Mouse (Mus musculus) monocyte, adult 2 months (primary cell): ENCODE measurements around the gene Ticrr.

ENCODE experiments used
- DNase-seq, 2 experiments: peaks; one replicate each; pipeline ENCODE4 v3.0.0; 2022; ENCODE audit warnings: low spot score in 2 of 2, low read depth in 1 of 2

The Ticrr gene

DNA sequence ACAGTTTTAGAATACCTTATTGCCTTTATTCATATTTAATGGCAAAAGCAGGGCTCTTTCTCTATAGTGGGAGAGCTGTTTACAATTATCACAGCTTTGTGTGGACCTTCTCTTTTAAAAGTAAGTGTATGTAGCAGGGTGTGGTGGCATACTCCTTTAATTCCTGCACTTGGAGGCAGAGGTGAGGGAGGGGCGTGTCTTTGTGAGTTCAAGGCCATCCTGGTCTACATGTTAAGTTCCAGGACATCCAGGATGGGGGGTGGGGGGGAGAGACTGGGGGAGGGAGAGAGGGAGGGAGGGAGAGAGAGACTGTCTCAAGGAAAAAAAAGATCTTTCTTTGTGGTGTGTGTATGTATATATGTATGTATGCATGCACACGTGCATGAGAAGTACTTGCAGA, 20.2 kb downstream of the Ticrr start:
- DNase-seq: no peak

GRCm38 (mm10) chr7:79696495-79696894, 36.5 kb downstream of the Ticrr start:
- peak in 1 of 2 experiments; percentile 9 for DNase-seq

DNA sequence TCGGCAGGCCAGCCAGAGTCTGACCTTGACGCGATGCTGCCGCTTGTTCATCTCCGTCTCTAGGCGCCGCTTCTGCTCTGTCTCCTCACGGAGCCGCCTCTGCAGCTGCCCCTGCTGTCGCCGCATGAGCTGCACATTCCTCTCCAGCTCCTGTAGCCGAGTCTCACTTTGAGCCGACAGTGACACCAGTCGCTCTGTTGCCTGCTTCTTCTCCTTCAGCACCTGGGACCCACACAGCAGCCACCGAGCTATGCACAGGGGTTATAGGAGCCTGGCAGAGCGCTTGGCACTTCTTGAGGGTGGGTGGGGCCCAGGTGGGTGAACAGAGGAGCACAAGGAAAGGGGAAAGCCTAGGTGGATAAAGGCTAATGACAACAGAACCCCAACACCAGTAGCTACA, 42.8 kb downstream of the Ticrr start:
- DNase-seq: no peak

GRCm38 (mm10) chr7:79705210-79705609, 45.2 kb downstream of the Ticrr start:
- no peak for DNase-seq

- DNase-seq: no peak
These were observed 50.2 kb downstream of the Ticrr start for GRCm38 (mm10) chr7:79710130-79710607.

DNA sequence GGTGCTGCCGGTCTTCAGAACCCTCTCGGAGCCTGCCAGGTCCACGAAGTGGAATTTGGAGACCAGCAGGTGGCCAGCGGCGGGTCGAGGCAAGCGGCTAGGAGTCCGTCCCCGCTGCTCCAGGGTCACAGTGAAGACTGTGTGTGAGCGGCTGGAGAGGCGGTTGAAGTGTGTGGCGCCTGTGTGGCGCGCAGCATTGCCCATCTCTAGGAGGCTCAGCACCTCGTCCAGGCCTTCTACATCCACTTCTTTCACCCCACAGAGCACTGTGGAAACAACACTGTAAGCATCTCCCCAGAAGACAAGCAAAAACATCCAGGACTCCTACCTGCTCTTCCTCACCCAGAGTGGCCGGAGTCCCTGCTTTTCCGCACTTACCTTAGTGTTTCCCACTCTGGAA, 50.8 kb downstream of the Ticrr start:
- DNase-seq: no peak

DNA sequence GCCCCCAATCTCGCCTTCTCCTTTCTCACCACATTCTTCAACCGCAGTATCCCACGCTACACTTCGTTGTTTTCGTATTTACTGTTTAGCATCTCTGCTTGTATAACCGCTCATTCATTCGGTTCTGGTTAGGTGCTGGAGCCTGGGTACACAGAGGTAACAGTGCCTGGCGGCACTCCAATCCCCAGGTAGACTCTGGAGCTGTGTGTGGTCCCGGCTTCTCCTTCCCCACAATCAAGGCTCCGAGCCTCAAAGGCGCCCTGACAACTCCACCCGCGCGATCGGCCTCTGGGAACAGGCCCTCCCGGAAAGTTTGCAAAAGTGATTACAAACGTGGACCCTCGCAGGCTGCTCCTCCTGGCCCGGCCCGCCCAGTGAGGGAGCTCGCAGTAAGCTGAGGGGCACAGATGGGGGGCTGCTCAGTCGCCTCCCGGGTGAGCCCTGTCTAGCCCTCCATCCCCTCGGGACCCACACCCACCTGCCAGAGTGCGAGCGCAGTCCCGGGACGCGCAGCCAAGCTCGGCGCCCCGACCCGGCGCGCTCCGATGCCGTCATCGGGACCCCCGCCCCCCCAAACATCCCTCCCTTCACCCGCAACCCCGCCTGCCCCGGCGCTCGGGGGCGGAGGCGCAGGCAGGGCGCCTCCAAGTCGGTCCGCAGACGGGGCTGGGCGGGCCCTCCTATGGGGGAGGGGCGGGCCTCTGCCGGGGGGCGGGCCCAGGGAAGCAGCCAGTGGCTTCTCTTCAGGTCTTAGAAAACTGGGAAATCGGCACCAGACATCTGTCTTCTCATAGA, 55.4 kb downstream of the Ticrr start, which contains the start of gene Kif7:
Kif7 (minus strand) TSS at position 534 of the 795 bp plus-strand sequence.
- DNase-seq: no peak

DNA sequence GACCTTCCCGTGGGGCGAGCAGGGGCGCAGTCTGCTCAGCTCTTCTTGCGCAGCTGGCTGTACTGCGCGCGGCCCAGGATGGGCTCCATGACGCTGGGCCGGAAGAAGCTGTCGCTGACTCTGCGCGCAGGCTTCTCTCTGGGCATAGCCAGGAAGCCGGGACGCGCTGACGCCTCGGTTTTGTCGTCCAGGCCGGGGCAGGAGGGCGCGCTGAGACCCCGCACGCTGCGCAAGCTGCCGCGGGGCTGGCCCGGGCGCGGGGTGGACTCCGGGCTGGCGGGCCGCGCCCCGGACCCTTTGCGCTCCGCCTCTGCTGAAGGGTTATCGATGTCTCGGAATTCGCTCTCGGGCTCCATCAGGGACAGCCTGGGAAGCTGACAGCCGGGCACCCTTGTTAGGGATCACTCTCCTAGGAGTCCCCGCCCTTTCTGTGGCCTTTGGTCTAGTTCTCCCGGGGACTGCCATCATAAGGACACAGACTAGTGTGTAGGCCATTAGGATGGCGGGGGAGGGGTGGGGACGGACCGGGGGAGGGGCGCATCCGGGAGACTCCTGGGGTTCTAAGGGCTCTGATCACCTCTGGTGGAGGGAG, 61.5 kb downstream of the Ticrr start:
- DNase-seq: no peak

GRCm38 (mm10) chr7:79727091-79727490, 67.1 kb downstream of the Ticrr start:
- no peak for DNase-seq

DNA sequence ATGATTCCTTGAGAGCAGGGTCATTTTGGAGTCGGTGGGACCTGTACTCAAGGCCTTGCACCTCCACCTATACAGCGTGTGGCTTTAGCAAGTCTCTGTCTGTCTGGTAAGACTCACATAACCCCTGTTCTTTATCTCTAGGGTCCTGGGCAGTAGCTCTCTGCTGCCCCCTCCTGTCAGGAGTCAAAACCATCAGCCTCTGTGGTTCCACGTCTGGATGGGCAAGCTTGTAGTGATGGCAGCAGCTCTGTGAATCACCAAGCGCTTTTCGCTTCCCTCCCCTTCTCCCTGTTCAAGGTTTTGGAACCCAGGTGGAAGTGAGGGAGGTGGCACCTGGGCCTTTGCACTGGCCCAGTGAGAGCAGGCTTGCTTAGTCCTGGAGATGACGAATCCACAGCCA, 68.2 kb downstream of the Ticrr start:
- DNase-seq: peak in 1 of 2 experiments; percentile 29

GRCm38 (mm10) chr7:79729169-79729568, 69.2 kb downstream of the Ticrr start:
- DNase-seq: peak in 1 of 2 experiments; percentile 41

DNA sequence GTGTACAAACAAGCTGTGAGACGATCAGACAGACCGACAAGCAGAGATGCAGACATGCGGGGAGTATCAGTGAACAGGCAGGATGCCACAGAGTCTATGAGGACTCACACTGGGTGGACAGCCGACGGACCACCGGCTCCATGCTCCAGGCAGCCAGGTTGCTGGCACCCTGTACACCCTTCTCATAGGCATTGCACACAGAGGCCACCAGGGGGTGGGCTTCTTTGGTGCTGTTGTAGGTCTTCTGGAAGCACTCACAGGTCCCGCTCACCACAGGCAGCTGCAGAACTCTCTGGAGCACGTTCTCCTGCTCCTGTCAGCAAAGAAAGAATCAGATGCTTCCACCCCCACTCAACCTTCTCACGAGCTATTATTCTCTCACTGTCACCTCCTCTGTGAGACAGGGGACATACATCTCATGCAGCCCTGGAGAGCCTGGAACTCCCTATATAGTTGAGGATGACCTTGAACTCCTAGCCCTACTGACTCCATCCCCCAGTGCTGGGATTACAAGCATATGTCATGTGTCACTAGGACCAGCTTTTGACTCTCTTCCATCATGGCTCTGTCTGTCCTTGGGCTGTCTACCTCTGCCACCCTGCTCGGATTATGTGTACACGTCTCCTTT, 69.9 kb downstream of the Ticrr start:
- DNase-seq: no peak

GRCm38 (mm10) chr7:79731438-79731837, 71.4 kb downstream of the Ticrr start:
- no peak for DNase-seq

GRCm38 (mm10) chr7:79732622-79733021, 72.6 kb downstream of the Ticrr start, which contains the start of gene Plin1:
Plin1 (minus strand) TSS chr7:79732903.
- DNase-seq: peak in 1 of 2 experiments; percentile 31

DNA sequence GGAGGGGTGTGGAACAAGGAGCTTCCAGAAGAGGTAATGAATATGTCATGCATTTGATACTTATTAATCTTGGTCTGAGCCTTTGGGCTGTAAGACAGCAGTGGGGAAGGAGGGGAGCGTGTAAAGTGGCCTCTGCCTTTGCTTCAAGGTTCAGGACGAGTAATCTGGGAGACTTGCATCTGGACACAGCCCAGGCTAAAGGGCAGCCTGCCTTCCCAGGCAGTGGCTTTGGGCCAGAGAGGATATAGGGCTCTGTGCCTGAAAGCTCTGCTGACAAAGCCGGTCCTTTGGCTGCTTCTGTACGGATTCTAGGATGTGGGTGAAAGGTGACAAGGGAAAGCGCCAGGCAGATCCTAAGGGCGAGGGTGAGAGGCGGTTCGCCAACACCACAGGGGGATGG, 74.6 kb downstream of the Ticrr start:
- DNase-seq: no peak

GRCm38 (mm10) chr7:79736511-79736910, 76.5 kb downstream of the Ticrr start:
- no peak for DNase-seq

DNA sequence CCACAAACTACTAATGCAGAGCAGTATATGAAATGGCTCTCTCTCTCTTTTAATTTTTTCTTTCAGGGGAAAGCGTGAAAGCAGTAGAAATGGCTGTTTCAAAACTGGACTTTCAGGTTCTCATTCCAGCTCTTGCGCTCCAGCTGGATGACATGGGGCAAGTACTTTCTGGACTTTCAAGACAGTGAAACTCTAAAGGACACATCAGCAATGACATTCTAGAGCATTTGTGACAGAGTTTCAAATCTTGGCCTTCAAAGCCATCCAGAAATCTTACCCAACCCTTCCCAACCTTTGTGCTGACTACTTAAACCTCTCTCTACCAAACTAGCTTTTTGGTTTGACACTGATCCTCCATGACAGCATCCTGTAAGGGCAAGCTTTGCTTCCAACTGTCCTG, 78.9 kb downstream of the Ticrr start:
- no peak for DNase-seq

DNA sequence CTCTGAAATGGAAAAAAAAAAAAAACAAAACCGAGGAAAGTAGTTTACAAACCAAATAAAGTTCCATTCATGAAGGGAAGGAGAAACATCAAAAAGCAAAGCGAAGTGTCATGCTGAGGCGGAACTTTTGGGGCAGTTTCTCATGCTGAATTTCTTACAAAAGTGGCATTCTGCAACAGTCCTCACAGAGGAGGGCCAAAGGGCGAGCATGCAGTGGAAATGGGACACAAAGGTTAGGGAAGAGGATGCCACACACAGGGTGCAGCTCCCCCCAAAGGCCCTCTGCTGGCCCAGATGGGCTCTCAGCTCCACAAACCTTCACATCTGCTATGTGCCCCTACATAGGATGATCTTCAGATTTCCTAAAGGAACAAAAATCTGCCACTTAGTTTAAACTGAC, 80.3 kb downstream of the Ticrr start:
- no peak for DNase-seq

DNA sequence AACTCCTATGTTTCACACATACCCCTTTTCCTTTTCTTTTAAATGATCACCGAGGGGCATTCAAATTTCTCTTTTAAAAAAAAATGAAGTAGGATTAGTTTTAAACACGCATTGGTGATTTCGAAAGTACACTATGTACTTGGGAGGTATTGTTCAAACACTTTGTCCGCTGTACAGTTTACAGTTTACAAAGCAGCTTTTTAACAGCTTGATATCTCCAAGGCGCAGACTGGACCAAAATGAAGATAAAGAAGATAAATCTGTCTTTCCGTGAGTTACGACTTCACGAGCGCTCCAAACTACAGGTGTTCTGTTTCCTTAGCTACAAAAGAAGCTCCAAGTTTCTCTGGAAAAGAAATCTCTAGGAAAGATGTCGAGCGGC, 82.3 kb downstream of the Ticrr start:
- no peak for DNase-seq

GRCm38 (mm10) chr7:79742659-79743536, 82.9 kb downstream of the Ticrr start, which contains the start of the genes Pex11a and Wdr93:
Pex11a (minus strand) TSS chr7:79743131.
Wdr93 (plus strand) TSS chr7:79743163.
- peak; percentile 33 to 62 for DNase-seq

GRCm38 (mm10) chr7:79744051-79744450, 84.1 kb downstream of the Ticrr start:
- DNase-seq: no peak
